Mouse (Mus musculus): ENCODE measurements around the gene Rbfox2. TPM values are rescaled to one million over a fixed set of nuclear protein-coding genes. Genes with fewer than 3 reads are reported as not detected.

Rbfox2 gene
- polyA plus RNA-seq, 1 experiment: 41.8 TPM

- no peak for DNase-seq (ENCODE audit: low read depth)
These were observed 202.2 kb downstream of the Rbfox2 start for GRCm38 (mm10) chr15:77104349-77105158.

GRCm38 (mm10) chr15:77102685-77103084 lies 204.1 kb downstream of the Rbfox2 start:
- DNase-seq (ENCODE audit: low read depth): no peak

- no peak for DNase-seq (ENCODE audit: low read depth)
These were observed 207.0 kb downstream of the Rbfox2 start for GRCm38 (mm10) chr15:77099756-77100155.

DNA sequence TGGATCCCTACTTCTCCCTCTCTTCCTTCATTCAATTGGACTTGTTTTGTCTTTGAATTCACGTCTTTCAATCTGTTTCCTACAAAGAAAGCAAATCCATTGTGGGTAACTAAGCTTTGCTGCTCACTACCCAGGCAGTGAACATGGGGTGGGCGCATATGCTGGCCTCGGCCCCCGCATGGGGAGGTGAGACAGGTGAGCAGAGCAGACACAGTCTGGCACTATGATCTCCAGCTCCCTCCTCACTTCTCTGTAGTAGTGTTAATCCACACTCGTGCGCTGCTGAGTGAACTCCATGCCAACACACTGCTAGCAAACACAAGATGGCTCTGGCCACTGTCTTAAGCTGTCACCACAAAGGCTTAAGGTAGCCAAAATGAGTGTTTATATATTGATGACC lies 209.4 kb downstream of the Rbfox2 start:
- DNase-seq (ENCODE audit: low read depth): no peak

DNA sequence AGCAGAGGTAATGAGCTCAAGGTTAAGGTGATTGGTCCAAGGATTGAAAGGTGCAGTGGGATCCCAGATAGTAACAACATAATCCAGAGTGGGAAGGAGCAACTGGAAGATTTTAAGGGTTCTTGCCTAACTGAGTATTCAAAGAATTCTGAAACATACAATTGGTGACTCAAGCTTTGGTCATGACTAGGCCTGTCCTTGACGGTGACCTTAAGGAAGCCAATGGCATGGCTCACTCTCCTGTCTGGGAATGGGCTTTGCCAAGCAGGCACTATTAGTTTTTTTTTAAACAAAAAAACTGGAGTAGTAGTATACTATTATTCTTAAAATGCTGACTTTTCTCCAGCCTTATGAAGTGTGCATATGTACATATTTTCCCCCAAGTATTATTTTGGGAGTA lies 211.6 kb downstream of the Rbfox2 start:
- no peak for DNase-seq (ENCODE audit: low read depth)

DNA sequence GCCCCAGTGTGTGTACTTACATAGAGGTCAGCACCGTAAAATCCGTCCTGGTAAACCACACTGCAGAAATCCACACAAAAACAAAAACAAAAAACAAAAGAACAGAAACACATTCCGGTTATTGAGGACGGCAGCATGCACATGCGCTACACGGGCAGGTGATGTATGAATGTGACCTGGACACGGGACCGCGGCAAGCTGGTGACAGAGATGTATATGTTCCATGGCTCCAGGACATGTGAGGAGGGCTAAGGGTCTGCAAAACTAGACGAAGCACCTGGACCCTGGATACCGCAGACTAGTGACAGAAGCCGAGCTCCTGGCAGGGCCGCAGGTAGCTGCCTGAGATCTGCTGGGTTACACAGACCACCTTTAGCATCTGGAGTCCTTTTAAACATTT lies 212.4 kb downstream of the Rbfox2 start:
- DNase-seq (ENCODE audit: low read depth): no peak

DNA sequence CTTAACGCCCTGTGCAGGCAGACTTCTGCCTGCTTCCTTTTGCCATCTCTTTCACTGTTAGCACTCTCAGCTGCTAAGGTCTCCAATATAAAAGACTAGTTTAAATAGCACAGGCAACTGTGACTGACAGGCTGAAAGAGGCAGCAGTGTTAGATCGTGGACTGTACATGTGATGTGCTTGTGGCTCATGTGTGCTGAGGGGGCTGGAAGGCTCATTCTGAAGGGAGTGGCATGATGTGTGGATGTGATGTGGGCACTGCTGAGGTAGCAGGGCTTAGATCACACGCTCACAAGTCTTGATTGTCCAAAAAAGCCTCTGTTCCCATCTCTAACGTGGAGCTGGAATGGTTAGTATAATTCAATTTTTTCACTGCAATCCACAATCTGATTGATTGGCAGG lies 215.4 kb downstream of the Rbfox2 start:
- no peak for DNase-seq (ENCODE audit: low read depth)

- DNase-seq (ENCODE audit: low read depth): no peak
These were observed 216.3 kb downstream of the Rbfox2 start for GRCm38 (mm10) chr15:77090531-77090930.

GRCm38 (mm10) chr15:77089249-77089648 lies 217.6 kb downstream of the Rbfox2 start:
- no peak for DNase-seq (ENCODE audit: low read depth)

GRCm38 (mm10) chr15:77086488-77086887 lies 220.3 kb downstream of the Rbfox2 start:
- DNase-seq (ENCODE audit: low read depth): no peak

- DNase-seq (ENCODE audit: low read depth): no peak
These were observed 221.0 kb downstream of the Rbfox2 start for GRCm38 (mm10) chr15:77085818-77086217.

DNA sequence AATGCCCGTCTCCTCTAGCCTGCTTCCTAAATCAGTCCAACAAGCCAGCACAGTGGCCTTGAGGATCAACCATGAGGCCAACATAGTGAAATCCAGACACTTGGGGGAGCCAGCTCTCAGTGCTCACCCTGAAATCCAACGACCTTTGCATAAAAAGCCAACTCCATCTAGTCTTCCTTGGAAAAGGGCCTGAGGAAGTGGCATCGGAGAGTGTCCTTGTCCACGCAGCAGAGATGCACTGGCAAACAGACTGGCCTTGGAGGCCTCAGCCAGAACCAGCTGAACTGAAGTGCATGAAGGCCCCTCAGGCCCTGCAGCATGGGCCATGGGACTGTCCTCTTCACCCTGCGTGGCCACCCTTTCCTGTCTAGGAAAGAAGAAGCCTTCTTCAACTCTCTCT lies 225.3 kb downstream of the Rbfox2 start:
- DNase-seq (ENCODE audit: low read depth): no peak

GRCm38 (mm10) chr15:77080684-77081254 lies 226.0 kb downstream of the Rbfox2 start:
- no peak for DNase-seq (ENCODE audit: low read depth)

- DNase-seq (ENCODE audit: low read depth): no peak
These were observed 226.9 kb downstream of the Rbfox2 start for GRCm38 (mm10) chr15:77079890-77080361.

GRCm38 (mm10) chr15:77079256-77079822 lies 227.5 kb downstream of the Rbfox2 start:
- no peak for DNase-seq (ENCODE audit: low read depth)

- DNase-seq (ENCODE audit: low read depth): no peak
These were observed 228.0 kb downstream of the Rbfox2 start for GRCm38 (mm10) chr15:77078786-77079185.

DNA sequence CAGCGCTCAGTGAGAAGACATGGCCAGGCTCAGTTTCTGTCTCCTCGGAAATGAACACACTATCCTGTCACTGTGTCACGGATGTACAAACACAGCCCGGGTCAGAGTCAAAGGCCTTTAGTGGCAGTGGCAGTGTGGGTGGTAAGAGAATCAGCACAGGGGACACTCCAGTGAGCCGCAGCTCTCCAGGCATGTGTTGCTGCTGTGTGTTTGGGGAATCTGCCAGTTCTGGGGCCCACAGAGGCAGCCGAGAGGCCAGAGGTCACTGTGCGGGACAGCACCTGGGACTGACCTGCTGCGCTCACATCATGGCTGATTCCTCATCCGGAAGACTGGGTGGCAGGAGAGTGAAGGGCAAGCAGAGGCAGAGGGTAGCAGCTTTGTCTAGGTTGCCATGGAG lies 228.9 kb downstream of the Rbfox2 start:
- DNase-seq (ENCODE audit: low read depth): no peak

GRCm38 (mm10) chr15:77076523-77076922 lies 230.3 kb downstream of the Rbfox2 start:
- no peak for DNase-seq (ENCODE audit: low read depth)

DNA sequence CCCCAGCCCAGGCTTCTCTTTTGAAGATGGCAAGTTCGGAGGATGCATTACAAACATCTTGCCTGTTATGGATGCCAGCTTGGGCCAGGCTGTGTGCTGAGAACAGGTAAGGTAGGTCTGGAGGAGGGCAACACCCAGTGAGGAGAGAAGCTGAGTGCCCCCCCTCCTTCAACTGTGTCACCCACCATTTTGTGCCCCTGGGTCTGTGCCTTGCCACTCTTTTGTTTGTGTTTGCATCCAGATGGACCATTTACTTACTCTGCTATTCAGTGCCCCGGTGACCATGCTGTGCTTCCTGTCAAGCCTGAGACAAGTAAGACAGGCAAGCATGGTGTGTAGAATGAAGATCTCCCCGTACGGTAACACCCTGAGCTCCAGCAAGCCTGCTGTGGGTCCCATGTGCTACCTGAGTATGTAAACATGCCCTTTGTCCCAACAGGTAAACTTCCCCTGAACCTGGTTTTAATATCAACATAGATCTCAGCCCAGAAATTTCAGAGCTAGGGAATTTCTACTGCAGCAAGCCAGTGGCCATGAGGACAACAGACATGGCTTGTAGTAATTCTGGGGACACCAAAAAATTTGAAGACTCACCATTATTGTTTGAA lies 234.1 kb downstream of the Rbfox2 start:
- no peak for DNase-seq (ENCODE audit: low read depth)

DNA sequence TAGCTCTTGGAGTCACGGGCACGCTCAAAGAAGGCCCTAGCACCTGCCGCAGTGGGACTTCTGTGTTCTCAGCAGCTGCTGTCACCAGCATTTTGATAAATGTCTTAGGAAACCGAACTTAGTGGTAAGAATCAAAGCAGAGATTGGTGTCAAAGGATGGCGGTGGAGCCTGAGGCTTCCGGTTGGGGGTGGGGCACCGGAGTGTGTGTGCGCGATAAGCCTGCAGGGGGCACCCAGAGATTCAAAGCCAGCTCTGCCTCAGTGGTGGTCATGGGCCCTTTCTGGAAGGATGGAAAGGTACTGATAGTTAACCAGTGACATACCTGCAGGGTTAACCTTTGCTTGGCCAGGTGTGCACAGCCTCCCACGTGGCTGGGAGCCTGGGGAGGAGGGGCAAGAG lies 235.3 kb downstream of the Rbfox2 start:
- DNase-seq (ENCODE audit: low read depth): no peak

DNA sequence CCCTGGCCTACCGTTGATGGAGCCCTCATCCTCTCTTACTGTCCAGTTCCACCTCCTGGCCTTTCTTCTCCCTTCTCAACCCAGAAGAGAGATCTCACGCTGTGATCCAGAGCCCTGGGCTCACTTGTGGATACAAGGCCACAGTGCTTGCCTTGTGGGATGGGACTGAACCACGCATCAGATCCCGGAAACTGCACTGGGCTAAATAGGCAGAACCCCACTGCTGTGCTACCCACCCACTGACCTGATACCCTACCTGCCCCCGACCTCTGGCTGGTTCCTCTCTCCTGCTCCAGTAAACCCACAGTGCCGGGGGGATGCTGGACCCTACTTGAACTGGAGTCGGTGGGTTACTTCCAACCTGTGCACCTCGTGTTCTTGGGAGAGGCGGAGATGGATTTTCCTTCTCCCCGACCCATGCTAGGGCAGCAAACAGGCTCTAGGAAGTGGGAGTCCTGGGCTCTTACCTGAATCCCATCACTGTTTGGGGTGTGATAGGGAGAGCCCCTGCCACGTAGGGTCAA lies 236.0 kb downstream of the Rbfox2 start:
- no peak for DNase-seq (ENCODE audit: low read depth)

GRCm38 (mm10) chr15:77069019-77069418 lies 237.8 kb downstream of the Rbfox2 start:
- DNase-seq (ENCODE audit: low read depth): no peak
